Mouse (Mus musculus) hindbrain, postnatal 0 days (tissue): ENCODE data around the gene Adamts12. TPM values are rescaled to one million over a fixed set of nuclear protein-coding genes. Genes with fewer than 3 reads are reported as not detected.

Source experiments
- ATAC-seq: fragments of 200-750 bp; cut with Nextera tagmentation; 2 replicates; pipeline ENCODE4 v1.8.0; 2017; ENCODE audit warnings: mild to moderate bottlenecking, moderate TSS enrichment, moderate library complexity
- DNase-seq: peaks from one replicate; pipeline ENCODE4 v3.0.0-alpha.2; 2015; ENCODE audit warnings: low spot score
- H3K27ac ChIP-seq: fragments of 300-500 bp; sonication (generic); 2 replicates; pipeline ENCODE4 v1.5.1; 2014; ENCODE audit warnings: mild to moderate bottlenecking
- H3K27me3 ChIP-seq: fragments of 300-500 bp; sonication (generic); 2 replicates; pipeline ENCODE4 v1.6.1; 2014; ENCODE audit warnings: low read length, mixed read lengths; ENCODE audit not compliant: insufficient read depth
- H3K36me3 ChIP-seq: fragments of 300-500 bp; sonication (generic); 2 replicates; pipeline ENCODE4 v1.6.1; 2014; ENCODE audit warnings: low read length, mixed read lengths; ENCODE audit not compliant: insufficient read depth
- H3K4me1 ChIP-seq: fragments of 300-500 bp; sonication (generic); 2 replicates; pipeline ENCODE4 v1.6.1; 2014; ENCODE audit warnings: antibody characterized with exemption, low read length, mixed read lengths; ENCODE audit not compliant: insufficient read depth
- H3K4me2 ChIP-seq: fragments of 300-500 bp; sonication (generic); 2 replicates; pipeline ENCODE4 v1.6.1; 2014; ENCODE audit warnings: low read depth, mild to moderate bottlenecking, low read length, moderate library complexity, mixed read lengths
- H3K4me3 ChIP-seq: fragments of 300-500 bp; sonication (generic); 2 replicates; pipeline ENCODE4 v1.5.1; 2014; ENCODE audit warnings: low read length
- H3K9ac ChIP-seq: fragments of 300-500 bp; sonication (generic); replicated peaks from 2 replicates; pipeline ENCODE4 v1.6.1; 2014; ENCODE audit warnings: mild to moderate bottlenecking, low read length, moderate library complexity, mixed read lengths
- H3K9me3 ChIP-seq: fragments of 300-500 bp; sonication (generic); 2 replicates; pipeline ENCODE4 v1.6.1; 2016; ENCODE audit warnings: low read length, mixed read lengths
- CTCF ChIP-seq: IDR thresholded peaks from 2 replicates; pipeline ENCODE4 v1.5.1; 2016; ENCODE audit warnings: antibody characterized with exemption, control low read depth, low read depth
- WGBS: fragments of 180-500 bp; shearing (Covaris S2); extraction: QIAGEN DNeasy Blood & Tissue Kit; methylation state at CpG from one replicate; pipeline ENCODE4 v1.1.7; 2014; 5-methylcytosine and 5-hydroxymethylcytosine counted together
- polyA plus RNA-seq: library from polyadenylated mRNA; unstranded; fragments of >200 nt; fragmentation: Nextera tagmentation; extraction: Ambion mirVana; gene quantifications from 2 replicates; pipeline ENCODE4 v1.2.1, GENCODE M21; 2015
- total RNA-seq: library from RNA; depleted of rRNA; stranded (reverse); fragments of >200 nt; gene quantifications from 2 replicates; pipeline ENCODE4 v1.2.3, GENCODE M21; 2014

The Adamts12 gene
- total and polyA plus RNA-seq, 2 experiments from 2014 or later, result 1.3 to 7.9 TPM

GRCm38 (mm10) chr15:11179751-11180169 lies 115.2 kb downstream of the Adamts12 start:
- Histone ChIP-seq H3K36me3 (no peaks in the 10 kb centered on the region), H3K27me3 (no peaks in the 10 kb centered on the region), H3K9ac (no peak overlapping the region), H3K4me2 (no peak overlapping the region), H3K27ac (no peak overlapping the region), H3K9me3 (no peaks in the 10 kb centered on the region), H3K4me3 (no peak overlapping the region), H3K4me1 (no peaks in the 10 kb centered on the region)
- no peak for TF ChIP-seq CTCF
- WGBS, result 31% methylated on average over 2 of the region's 2 CpGs
- DNase-seq (peak; percentile 51), ATAC-seq (peak; percentile 76)

- H3K4me3 ChIP-seq, result no peak overlapping the region
- DNase-seq (no peak), ATAC-seq (no peak)
- no peaks in the 10 kb centered on the region for H3K27me3 ChIP-seq
- TF ChIP-seq CTCF, result no peak
- no peaks in the 10 kb centered on the region for H3K36me3 ChIP-seq
- no peak overlapping the region for H3K4me2 ChIP-seq
- no peak overlapping the region for H3K9ac ChIP-seq
- H3K27ac ChIP-seq, result no peak overlapping the region
- H3K4me1 ChIP-seq, result no peaks in the 10 kb centered on the region
- WGBS, result 53% methylated on average over 4 of the region's 4 CpGs
- H3K9me3 ChIP-seq, result no peaks in the 10 kb centered on the region
These were observed 122.1 kb downstream of the Adamts12 start for GRCm38 (mm10) chr15:11186711-11187110.

- WGBS, result 89% methylated on average over 4 of the region's 4 CpGs
- no peak overlapping the region for H3K9ac ChIP-seq
- no peak overlapping the region for H3K4me3 ChIP-seq
- ATAC-seq (no peak), DNase-seq (no peak)
- H3K27ac ChIP-seq, result no peak overlapping the region
- H3K4me1 ChIP-seq, result no peaks in the 10 kb centered on the region
- H3K27me3 ChIP-seq, result no peaks in the 10 kb centered on the region
- H3K9me3 ChIP-seq, result no peaks in the 10 kb centered on the region
- TF ChIP-seq CTCF, result no peak
- no peak overlapping the region for H3K4me2 ChIP-seq
- no peaks in the 10 kb centered on the region for H3K36me3 ChIP-seq
These were observed 125.9 kb downstream of the Adamts12 start for GRCm38 (mm10) chr15:11190447-11190846.

- Histone ChIP-seq H3K9me3 (no peaks in the 10 kb centered on the region), H3K4me1 (no peaks in the 10 kb centered on the region), H3K9ac (no peak overlapping the region), H3K27ac (no peak overlapping the region), H3K27me3 (no peaks in the 10 kb centered on the region), H3K4me3 (no peak overlapping the region), H3K36me3 (no peaks in the 10 kb centered on the region), H3K4me2 (no peak overlapping the region)
- DNase-seq (no peak), ATAC-seq (no peak)
- 81% methylated on average over 2 of the region's 2 CpGs for WGBS
- TF ChIP-seq CTCF, result no peak
These were observed 128.2 kb downstream of the Adamts12 start for GRCm38 (mm10) chr15:11192762-11193161.

GRCm38 (mm10) chr15:11197051-11197450 lies 132.5 kb downstream of the Adamts12 start:
- H3K4me1 ChIP-seq, result no peaks in the 10 kb centered on the region
- 80% methylated on average over 6 of the region's 6 CpGs for WGBS
- ATAC-seq (no peak), DNase-seq (peak; percentile 23)
- no peaks in the 10 kb centered on the region for H3K27me3 ChIP-seq
- H3K4me3 ChIP-seq, result no peak overlapping the region
- H3K9me3 ChIP-seq, result no peaks in the 10 kb centered on the region
- H3K9ac ChIP-seq, result no peak overlapping the region
- no peaks in the 10 kb centered on the region for H3K36me3 ChIP-seq
- no peak overlapping the region for H3K4me2 ChIP-seq
- H3K27ac ChIP-seq, result no peak overlapping the region
- no peak for TF ChIP-seq CTCF

- 59% methylated on average over 7 of the region's 7 CpGs for WGBS
- no peaks in the 10 kb centered on the region for H3K4me1 ChIP-seq
- no peak for TF ChIP-seq CTCF
- H3K9me3 ChIP-seq, result no peaks in the 10 kb centered on the region
- no peak overlapping the region for H3K4me3 ChIP-seq
- DNase-seq, result peak; percentile 49
- peak; percentile 55 for ATAC-seq
- H3K36me3 ChIP-seq, result no peaks in the 10 kb centered on the region
- H3K4me2 ChIP-seq, result no peak overlapping the region
- H3K27ac ChIP-seq, result no peak overlapping the region
- no peak overlapping the region for H3K9ac ChIP-seq
- H3K27me3 ChIP-seq, result no peaks in the 10 kb centered on the region
These were observed 133.7 kb downstream of the Adamts12 start for GRCm38 (mm10) chr15:11198246-11198795.

- no peak for TF ChIP-seq CTCF
These were observed 138.5 kb downstream of the Adamts12 start for GRCm38 (mm10) chr15:11203084-11203483.

More at GRCm38 (mm10) chr15:11203084-11203483, 138.5 kb downstream of the Adamts12 start:
- H3K27me3 ChIP-seq, result no peaks in the 10 kb centered on the region
- no peak overlapping the region for H3K4me3 ChIP-seq
- no peaks in the 10 kb centered on the region for H3K36me3 ChIP-seq
- DNase-seq (no peak), ATAC-seq (no peak)
- no peaks in the 10 kb centered on the region for H3K9me3 ChIP-seq
- H3K27ac ChIP-seq, result no peak overlapping the region
- 77% methylated on average over 6 of the region's 6 CpGs for WGBS
- H3K4me2 ChIP-seq, result no peak overlapping the region
- no peak overlapping the region for H3K9ac ChIP-seq
- H3K4me1 ChIP-seq, result no peaks in the 10 kb centered on the region
